Mouse (Mus musculus) CH12.LX (cell line): ENCODE data around the gene Phf13. TPM values are rescaled to one million over a fixed set of nuclear protein-coding genes. Genes with fewer than 3 reads are reported as not detected.

ENCODE experiments used
- DNase-seq: peaks from one replicate; pipeline ENCODE4 v3.0.0-alpha.2; 2013; ENCODE audit errors: extremely low read depth
- H3K27ac ChIP-seq: 2 replicates; pipeline ENCODE4 v1.5.1; 2012; ENCODE audit warnings: low read depth, mild to moderate bottlenecking, control low read depth, moderate library complexity; ENCODE audit not compliant: insufficient read depth
- H3K27me3 ChIP-seq: replicated peaks from 2 replicates; pipeline ENCODE3; 2012; ENCODE audit warnings: inconsistent platforms
- H3K36me3 ChIP-seq, 2 experiments: replicated peaks in 1 of 2; 2 replicates each; pipeline versions ENCODE3 to v1.6.1; 2012; ENCODE audit warnings: inconsistent platforms in 1 of 2, low read length in 1 of 2, mild to moderate bottlenecking in 1 of 2, mixed read lengths in 1 of 2, moderate library complexity in 1 of 2; ENCODE audit not compliant: control insufficient read depth in 1 of 2, insufficient read depth in 1 of 2
- H3K4me1 ChIP-seq, 2 experiments: 2 replicates each; pipeline ENCODE4 v1.6.1; 2012; ENCODE audit warnings: inconsistent platforms in 1 of 2, moderate library complexity in 1 of 2; ENCODE audit not compliant: insufficient read depth in 2 of 2, control insufficient read depth in 1 of 2
- H3K4me2 ChIP-seq: 2 replicates; pipeline ENCODE4 v1.6.1; 2012; ENCODE audit warnings: low read depth, mild to moderate bottlenecking, control low read depth; ENCODE audit not compliant: poor library complexity, insufficient read depth, severe bottlenecking
- H3K4me3 ChIP-seq, 3 experiments: fragments of 150-350 bp in 1 of 3; sonication (generic) in 1 of 3; replicated peaks in 1 of 3; 2 replicates each; pipeline versions ENCODE3 to v1.5.1; 2011 to 2012; ENCODE audit warnings: low read depth in 2 of 3, low read length in 2 of 3, mild to moderate bottlenecking in 2 of 3, moderate library complexity in 2 of 3, control low read depth in 1 of 3, improper control_type of control experiment in 1 of 3, inconsistent platforms in 1 of 3, mixed read lengths in 1 of 3; ENCODE audit not compliant: poor library complexity in 1 of 3
- H3K79me2 ChIP-seq: replicated peaks from 2 replicates; pipeline ENCODE4 v1.6.1; 2012; ENCODE audit warnings: mild to moderate bottlenecking, moderate library complexity; ENCODE audit not compliant: control insufficient read depth, poor library complexity, insufficient read depth, severe bottlenecking; ENCODE audit errors: extremely low read depth
- H3K9ac ChIP-seq: 2 replicates; pipeline ENCODE4 v1.6.1; 2012; ENCODE audit warnings: low read depth, mild to moderate bottlenecking, control low read depth, moderate library complexity; ENCODE audit not compliant: insufficient read depth
- H3K9me3 ChIP-seq: replicated peaks from 2 replicates; pipeline ENCODE3; 2012; ENCODE audit warnings: low read length, inconsistent platforms, mixed read lengths
- BHLHE40 ChIP-seq: IDR thresholded peaks from 2 replicates; pipeline ENCODE4 v1.6.1; 2011; ENCODE audit warnings: mild to moderate bottlenecking, low read depth, low read length, improper control_type of control experiment
- CHD2 ChIP-seq: IDR thresholded peaks from 2 replicates; pipeline ENCODE4 v1.6.1; 2011; ENCODE audit warnings: low read length, improper control_type of control experiment
- CTCF ChIP-seq, 2 experiments: IDR thresholded peaks in 1 of 2; conservative IDR thresholded peaks in 1 of 2; 2 replicates each; pipeline ENCODE4 v1.5.1; 2011 to 2012; ENCODE audit warnings: low read depth in 2 of 2, low read length in 2 of 2, improper control_type of control experiment in 1 of 2, inconsistent platforms in 1 of 2, mild to moderate bottlenecking in 1 of 2, moderate library complexity in 1 of 2
- E2F4 ChIP-seq: IDR thresholded peaks from 2 replicates; pipeline ENCODE4 v1.6.1; 2011; ENCODE audit warnings: low read depth, low read length, improper control_type of control experiment; ENCODE audit not compliant: insufficient replicate concordance
- ELF1 ChIP-seq: IDR thresholded peaks from 2 replicates; pipeline ENCODE4 v1.6.1; 2014; ENCODE audit warnings: low read depth, mild to moderate bottlenecking, inconsistent platforms, low read length, improper control_type of control experiment
- EP300 ChIP-seq: IDR thresholded peaks from 2 replicates; pipeline ENCODE4 v1.6.1; 2011; ENCODE audit warnings: low read length, improper control_type of control experiment
- ETS1 ChIP-seq: conservative IDR thresholded peaks from 2 replicates; pipeline ENCODE4 v1.6.1; 2012; ENCODE audit warnings: low read depth, mild to moderate bottlenecking, inconsistent platforms, low read length, improper control_type of control experiment, moderate library complexity
- GABPA ChIP-seq: IDR thresholded peaks from 2 replicates; pipeline ENCODE4 v1.6.1; 2012; ENCODE audit warnings: low read depth, low read length, improper control_type of control experiment, inconsistent platforms; ENCODE audit not compliant: insufficient replicate concordance
- IRF4 ChIP-seq: IDR thresholded peaks from 2 replicates; pipeline ENCODE4 v1.6.1; 2014; ENCODE audit warnings: low read depth, mild to moderate bottlenecking, inconsistent platforms, low read length, improper control_type of control experiment
- JUN ChIP-seq: IDR thresholded peaks from 2 replicates; pipeline ENCODE4 v1.6.1; 2011; ENCODE audit warnings: low read depth, mild to moderate bottlenecking, low read length, improper control_type of control experiment, moderate library complexity; ENCODE audit not compliant: insufficient read depth
- MAX ChIP-seq: IDR thresholded peaks from 2 replicates; pipeline ENCODE4 v1.6.1; 2011; ENCODE audit warnings: low read length, improper control_type of control experiment
- MAZ ChIP-seq: IDR thresholded peaks from 2 replicates; pipeline ENCODE4 v1.6.1; 2012; ENCODE audit warnings: low read depth, mild to moderate bottlenecking, inconsistent platforms, low read length, improper control_type of control experiment, moderate library complexity
- MEF2A ChIP-seq: IDR thresholded peaks from 2 replicates; pipeline ENCODE4 v1.6.1; 2014; ENCODE audit warnings: low read depth, mild to moderate bottlenecking, inconsistent platforms, low read length, improper control_type of control experiment, borderline replicate concordance
- NELFE ChIP-seq: IDR thresholded peaks from 2 replicates; pipeline ENCODE4 v1.6.1; 2011; ENCODE audit warnings: low read depth, low read length, improper control_type of control experiment
- POLR2A ChIP-seq: IDR thresholded peaks from 2 replicates; pipeline ENCODE4 v1.6.1; 2011; ENCODE audit warnings: low read depth, mild to moderate bottlenecking, improper control_type of control experiment, low read length
- RAD21 ChIP-seq: IDR thresholded peaks from 2 replicates; pipeline ENCODE4 v1.6.1; 2011; ENCODE audit warnings: low read depth, mild to moderate bottlenecking, low read length, improper control_type of control experiment, moderate library complexity
- SIN3A ChIP-seq: IDR thresholded peaks from 2 replicates; pipeline ENCODE4 v1.6.1; 2012; ENCODE audit warnings: low read length, improper control_type of control experiment, inconsistent platforms
- SMC3 ChIP-seq: IDR thresholded peaks from 2 replicates; pipeline ENCODE4 v1.6.1; 2011; ENCODE audit warnings: low read depth, low read length, improper control_type of control experiment
- TBP ChIP-seq: conservative IDR thresholded peaks from 2 replicates; pipeline ENCODE4 v1.6.1; 2011; ENCODE audit warnings: low read depth, low read length, improper control_type of control experiment
- TCF12 ChIP-seq: IDR thresholded peaks from 2 replicates; pipeline ENCODE4 v1.6.1; 2014; ENCODE audit warnings: low read depth, mild to moderate bottlenecking, inconsistent platforms, low read length, improper control_type of control experiment
- ZC3H11A ChIP-seq: IDR thresholded peaks from 2 replicates; pipeline ENCODE4 v1.6.1; 2012; ENCODE audit warnings: low read depth, mild to moderate bottlenecking, inconsistent platforms, low read length, improper control_type of control experiment
- ZKSCAN1 ChIP-seq: IDR thresholded peaks from 2 replicates; pipeline ENCODE4 v1.6.1; 2012; ENCODE audit warnings: low read depth, inconsistent platforms, low read length, improper control_type of control experiment, borderline replicate concordance
- ZMIZ1 ChIP-seq: IDR thresholded peaks from 2 replicates; pipeline ENCODE4 v1.6.1; 2012; ENCODE audit warnings: low read depth, mild to moderate bottlenecking, inconsistent platforms, low read length, improper control_type of control experiment
- ZNF384 ChIP-seq: IDR thresholded peaks from 2 replicates; pipeline ENCODE4 v1.6.1; 2012; ENCODE audit warnings: low read depth, low read length, improper control_type of control experiment, inconsistent platforms
- dilution Hi-C: fragments of 300-500 bp; cut with MboI; formaldehyde crosslinking; loops from 2 replicates; pipeline ENCODE4 v1.14.3; 2020; ENCODE audit warnings: low sequenced_read_pairs; ENCODE audit not compliant: extremely low pct_unique_long_range_greater_than_20kb, extremely low pct_ligation_motif_present
- in situ Hi-C: fragments of 300-500 bp; cut with MboI; formaldehyde crosslinking; loops from 3 replicates; pipeline ENCODE4 v1.14.3; 2019; ENCODE audit warnings: low sequenced_read_pairs, low pct_ligation_motif_present, low pct_unique_long_range_greater_than_20kb, mixed read lengths
- polyA plus RNA-seq: library from polyadenylated mRNA; unstranded; fragments of >175 nt; gene quantifications from 2 replicates; pipeline ENCODE4 v1.2.1, GENCODE M21; 2012; ENCODE audit warnings: low read depth; ENCODE audit not compliant: insufficient read length
- total RNA-seq, 2 experiments: library from RNA; depleted of rRNA; stranded (reverse); fragments of 300-350 nt in 1 of 2; fragments of >200 nt in 1 of 2; gene quantifications; 2 replicates each; pipeline ENCODE4 v1.2.3; 2012 to 2014

Gene Phf13
- total and polyA plus RNA-seq, 3 experiments, result 1.9 to 5.0 (median 4.9) TPM

DNA sequence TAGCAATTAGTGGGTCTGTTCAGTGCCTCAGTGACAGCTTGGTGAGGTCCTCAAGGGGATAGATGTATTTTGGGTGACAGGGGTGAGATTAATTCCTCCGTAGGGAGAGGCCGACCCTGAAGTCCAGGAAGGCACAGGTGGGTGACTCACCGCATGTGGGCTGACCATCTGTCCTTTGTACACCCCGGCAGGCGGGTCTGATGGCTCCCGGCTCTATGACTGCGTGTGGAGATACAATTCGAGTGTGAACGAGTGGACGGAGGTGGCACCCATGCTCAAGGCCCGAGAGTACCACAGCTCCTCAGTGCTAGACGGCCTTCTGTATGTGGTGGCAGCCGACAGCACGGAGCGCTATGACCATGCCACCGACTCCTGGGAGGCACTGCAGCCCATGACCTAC is 16.1 kb upstream of the Phf13 start:
- dilution Hi-C loops, result no loop called here
- TF ChIP-seq IRF4 (no peak), EP300 (no peak), SMC3 (no peak), ZKSCAN1 (no peak), ZMIZ1 (no peak), CTCF (conservative IDR thresholded peaks at IDR 0.05 in 1 of 2, IDR thresholded peaks at IDR 0.05 in 1 of 2; ENCODE audit: low read depth in 2 of 2, low read length in 2 of 2) (no peak), RAD21 (no peak), ELF1 (no peak), SIN3A (no peak), GABPA (no peak), TCF12 (no peak), MAZ (no peak), NELFE (no peak), ZC3H11A (no peak), ETS1 (no peak), JUN (no peak), MAX (no peak), TBP (no peak), BHLHE40 (no peak)
- Histone ChIP-seq H3K36me3 (peaks cover 26 to 56% of the 10 kb centered on the region in 2 experiments), H3K9ac (no peak overlapping the region), H3K4me1 (peaks cover 15 to 39% of the 10 kb centered on the region in 2 experiments), H3K27me3 (peaks cover 14% of the 10 kb centered on the region), H3K27ac (no peak overlapping the region), H3K9me3 (no peaks in the 10 kb centered on the region), H3K4me3 (no peak overlapping the region), H3K4me2 (no peak overlapping the region), H3K79me2 (peaks cover 2% of the 10 kb centered on the region; the same call in 1 of the 2 replicates)
- no peak for DNase-seq
- in situ Hi-C loops, result no loop called here

DNA sequence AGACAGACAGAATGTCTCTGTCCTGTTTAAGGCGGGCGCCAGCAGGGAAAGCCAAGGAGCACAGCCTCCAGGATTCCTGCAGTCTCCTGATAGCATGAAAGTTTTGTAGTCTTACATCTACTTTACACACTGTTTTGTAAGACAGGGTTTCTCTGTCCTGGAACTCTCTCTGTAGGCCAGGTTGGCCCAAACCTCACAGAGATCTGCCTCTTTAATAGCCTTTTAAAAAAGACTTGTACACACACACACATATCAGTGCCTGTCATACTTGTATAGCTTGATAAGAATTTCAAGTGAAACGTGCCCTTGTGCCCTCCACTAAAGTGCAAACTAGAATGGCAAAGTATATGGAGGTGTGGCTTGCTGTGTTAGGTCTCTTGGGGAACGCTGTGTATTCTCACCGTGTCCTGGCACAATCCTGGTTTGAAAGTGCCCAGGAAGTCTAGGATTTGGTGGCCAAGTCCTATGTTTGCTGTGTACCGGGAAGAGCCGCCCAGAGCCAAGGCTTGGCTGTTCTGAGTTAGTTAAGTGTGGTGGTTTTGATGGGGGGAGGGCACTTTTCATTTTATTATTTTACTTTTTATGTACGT is 15.2 kb upstream of the Phf13 start:
- dilution Hi-C loops, result no loop called here
- H3K79me2 ChIP-seq, result peaks cover 2% of the 10 kb centered on the region; the same call in 1 of the 2 replicates
- H3K4me3 ChIP-seq, result no peak overlapping the region
- H3K9me3 ChIP-seq, result no peaks in the 10 kb centered on the region
- in situ Hi-C loops, result no loop called here
- no peak overlapping the region for H3K27ac ChIP-seq
- no peak overlapping the region for H3K9ac ChIP-seq
- no peak for DNase-seq
- H3K27me3 ChIP-seq, result peaks cover 18% of the 10 kb centered on the region
- H3K4me1 ChIP-seq, result peaks cover 9 to 36% of the 10 kb centered on the region in 2 experiments
- peaks cover 26 to 48% of the 10 kb centered on the region in 2 experiments for H3K36me3 ChIP-seq
- peak overlapping the region; percentile 86; the same call in 1 of the 2 replicates for H3K4me2 ChIP-seq
- TF ChIP-seq POLR2A, result no peak
- no peak for TF ChIP-seq CHD2
- no peak for TF ChIP-seq MEF2A
- no peak for TF ChIP-seq CTCF (conservative IDR thresholded peaks at IDR 0.05 in 1 of 2, IDR thresholded peaks at IDR 0.05 in 1 of 2; ENCODE audit: low read depth in 2 of 2, low read length in 2 of 2)
- no peak for TF ChIP-seq ZNF384
- no peak for TF ChIP-seq E2F4
- TF ChIP-seq, all 38 proteins: peak for 0
